Mouse (Mus musculus) cerebellum, adult 11 months (tissue): Measurements from ENCODE around the gene Smim27.
"Not testable (repeated sequence)": the region's sequence is repeated elsewhere in the genome, so short reads cannot be mapped to it uniquely, and the experiment has no call there.

Experiments
- DNase-seq: peaks from one replicate; pipeline ENCODE4 v3.0.0; 2022

Smim27 gene

GRCm38 (mm10) chr4:40264321-40264720, 5.1 kb upstream of the Smim27 start:
- DNase-seq, result no peak

- peak; percentile 11 for DNase-seq
Measured at GRCm38 (mm10) chr4:40267681-40268080, 1.7 kb upstream of the Smim27 start.

- DNase-seq, result peak; percentile 79
Measured at GRCm38 (mm10) chr4:40268204-40268813, 1.1 kb upstream of the Smim27 start.

GRCm38 (mm10) chr4:40268835-40269234, 544 bp upstream of the Smim27 start:
- no peak for DNase-seq

GRCm38 (mm10) chr4:40278880-40279275, 9.5 kb downstream of the Smim27 start:
- DNase-seq, result no peak

- peak; percentile 94 for DNase-seq
Measured at GRCm38 (mm10) chr4:40279276-40279900, 10.0 kb downstream of the Smim27 start, which contains the start of gene Ndufb6. Gene Ndufb6 (minus strand): TSS chr4:40279421.

- DNase-seq, result peak; percentile 39
Measured at GRCm38 (mm10) chr4:40285582-40285981, 16.2 kb downstream of the Smim27 start.

GRCm38 (mm10) chr4:40287415-40287814, 18.0 kb downstream of the Smim27 start:
- no peak for DNase-seq

GRCm38 (mm10) chr4:40289046-40289445, 19.7 kb downstream of the Smim27 start:
- no peak for DNase-seq

- not testable (repeated sequence) for DNase-seq
Measured at GRCm38 (mm10) chr4:40291511-40291910, 22.1 kb downstream of the Smim27 start.

GRCm38 (mm10) chr4:40299169-40299568, 29.8 kb downstream of the Smim27 start:
- DNase-seq, result no peak

- peak; percentile 60 for DNase-seq
Measured at GRCm38 (mm10) chr4:40301076-40301789, 31.9 kb downstream of the Smim27 start.

GRCm38 (mm10) chr4:40302445-40303125, 33.2 kb downstream of the Smim27 start:
- DNase-seq, result no peak

GRCm38 (mm10) chr4:40309682-40310081, 40.3 kb downstream of the Smim27 start:
- no peak for DNase-seq

- no peak for DNase-seq
Measured at GRCm38 (mm10) chr4:40310796-40311383, 41.5 kb downstream of the Smim27 start.

GRCm38 (mm10) chr4:40312213-40312612, 42.8 kb downstream of the Smim27 start:
- no peak for DNase-seq

GRCm38 (mm10) chr4:40313026-40313425, 43.6 kb downstream of the Smim27 start:
- DNase-seq, result no peak

GRCm38 (mm10) chr4:40317404-40317803, 48.0 kb downstream of the Smim27 start:
- DNase-seq, result no peak
